9 mouse cellular contexts compared by ENCODE assay signal in genomic region chr1:175668666-175669405, GRCm38 (mm10). TPM values are rescaled to one million over a fixed set of nuclear protein-coding genes. Genes with fewer than 3 reads are reported as not detected.
DNase-seq lines count a peak whose midpoint lies in the region; ATAC-seq and TF ChIP-seq lines count a peak whose summit lies in the region.
"Had no signal": no experiment of that assay in that cellular context is flagged by ENCODE, and none has a peak within 500 bp of the region (broad histone marks: within the 10 kb centered on the region; RNA-seq: fewer than 3 reads in every experiment).

No protein-coding gene starts in this region.

- H3K9ac ChIP-seq in forebrain, embryonic 12.5 days, result no peak overlapping the region
- H3K9ac ChIP-seq in kidney, embryonic 14.5 days (ENCODE audit: low read depth, low read length), result no peak overlapping the region
- H3K9ac ChIP-seq in midbrain, embryonic 13.5 days (replicated peaks), result no peak overlapping the region

- no peak overlapping the region for H3K4me3 ChIP-seq in layer of hippocampus, adult 2 months
- H3K4me3 ChIP-seq in forebrain, embryonic 12.5 days (replicated peaks), result no peak overlapping the region
- no peak overlapping the region for H3K4me3 ChIP-seq in kidney, embryonic 14.5 days (ENCODE audit: low read length)
- no peak overlapping the region for H3K4me3 ChIP-seq in midbrain, embryonic 13.5 days (replicated peaks)

- no peak overlapping the region for H3K27ac ChIP-seq in layer of hippocampus, adult 2 months
- H3K27ac ChIP-seq in forebrain, embryonic 12.5 days, result no peak overlapping the region
- H3K27ac ChIP-seq in kidney, embryonic 14.5 days (ENCODE audit: low read depth, low read length), result no peak overlapping the region
- H3K27ac ChIP-seq in midbrain, embryonic 13.5 days, result no peak overlapping the region

- no peak overlapping the region for H3K4me2 ChIP-seq in forebrain, embryonic 12.5 days
- no peak overlapping the region for H3K4me2 ChIP-seq in kidney, embryonic 14.5 days (replicated peaks; ENCODE audit: low read depth, low read length)
- no peak overlapping the region for H3K4me2 ChIP-seq in midbrain, embryonic 13.5 days (replicated peaks)

- peak; percentile 88 for TF ChIP-seq CTCF in layer of hippocampus, adult 2 months (conservative IDR thresholded peaks at IDR 0.05)

- peaks cover 6% of the 10 kb centered on the region for H3K4me1 ChIP-seq in forebrain, embryonic 12.5 days
- no peaks in the 10 kb centered on the region for H3K4me1 ChIP-seq in kidney, embryonic 14.5 days (ENCODE audit: control insufficient read depth, insufficient read depth, low read length)
- H3K4me1 ChIP-seq in midbrain, embryonic 13.5 days (replicated peaks), result no peaks in the 10 kb centered on the region

- peak; percentile 49 for ATAC-seq in forebrain, embryonic 12.5 days (ENCODE audit: low FRiP score)
- ATAC-seq in kidney, embryonic 14.5 days (ENCODE audit: low FRiP score, low TSS enrichment), result peak; percentile 65; the same call in 1 of the 2 replicates
- peak; percentile 76 for ATAC-seq in midbrain, embryonic 13.5 days
- no peak for ATAC-seq in erythroid progenitor cell, adult 5-6 weeks (replicated peaks; ENCODE audit: low FRiP score, poor library complexity, severe bottlenecking)

- WGBS in forebrain, embryonic 12.5 days, result 82% methylated on average over 5 of the region's 5 CpGs
- WGBS in kidney, embryonic 14.5 days, result 80% methylated on average over 5 of the region's 5 CpGs
- 83% methylated on average over 5 of the region's 5 CpGs for WGBS in midbrain, embryonic 13.5 days

- H3K27me3 ChIP-seq in forebrain, embryonic 12.5 days, result no peaks in the 10 kb centered on the region
- H3K27me3 ChIP-seq in kidney, embryonic 14.5 days (ENCODE audit: control insufficient read depth, insufficient read depth, low read length), result no peaks in the 10 kb centered on the region
- H3K27me3 ChIP-seq in midbrain, embryonic 13.5 days, result no peaks in the 10 kb centered on the region

- H3K9me3 ChIP-seq in forebrain, embryonic 12.5 days, result no peaks in the 10 kb centered on the region
- H3K9me3 ChIP-seq in kidney, embryonic 14.5 days (ENCODE audit: control insufficient read depth, low read length), result no peaks in the 10 kb centered on the region
- H3K9me3 ChIP-seq in midbrain, embryonic 13.5 days, result no peaks in the 10 kb centered on the region

- no peak for DNase-seq in layer of hippocampus, adult 2 months (ENCODE audit: low spot score in 2 of 2)
- DNase-seq in layer of hippocampus, adult 9-10 months (ENCODE audit: low spot score), result no peak
- DNase-seq in MN1 (ENCODE audit: low spot score), result peak; percentile 38
- DNase-seq in urinary bladder, postnatal 14 days (ENCODE audit: low spot score), result no peak

- no peaks in the 10 kb centered on the region for H3K36me3 ChIP-seq in forebrain, embryonic 12.5 days (replicated peaks)
- no peaks in the 10 kb centered on the region for H3K36me3 ChIP-seq in kidney, embryonic 14.5 days (ENCODE audit: control insufficient read depth, insufficient read depth, low read length)
- H3K36me3 ChIP-seq in midbrain, embryonic 13.5 days, result no peaks in the 10 kb centered on the region

RNA-seq across cellular contexts. Expression of gene Opn3, which starts 23.7 kb away (rescaled TPM):
- 1 to 10 TPM; 1.0 to 1.7 TPM for total RNA-seq in layer of hippocampus, adult 2 months (2021)
- 7.7 and 8.5 TPM in 2 replicates for polyA plus RNA-seq in forebrain, embryonic 12.5 days (2016; fragmentation: Nextera tagmentation; extraction: Ambion mirVana)
- polyA plus RNA-seq in kidney, embryonic 14.5 days (2014; fragmentation: Nextera tagmentation; extraction: Ambion mirVana), result 8.6 and 9.0 TPM in 2 replicates
- polyA plus RNA-seq in midbrain, embryonic 13.5 days (2015; fragmentation: Nextera tagmentation; extraction: Ambion mirVana), result 6.9 TPM in 2 replicates
- 1.8 TPM in 1 of 2 replicates, not detected in the other for total RNA-seq in erythroid progenitor cell, adult 5-6 weeks (2015; ENCODE audit: low replicate concordance)
- total RNA-seq in erythroid progenitor cell, adult 5-6 weeks (2017; ENCODE audit: low replicate concordance), result not detected in 2 replicates

RNA-seq across cellular contexts. Expression of gene Chml, which starts 23.9 kb away (rescaled TPM):
- 1 to 10 TPM; 4.3 TPM for total RNA-seq in layer of hippocampus, adult 2 months (2021)
- 6.2 and 6.5 TPM in 2 replicates for polyA plus RNA-seq in forebrain, embryonic 12.5 days (2016; fragmentation: Nextera tagmentation; extraction: Ambion mirVana)
- polyA plus RNA-seq in kidney, embryonic 14.5 days (2014; fragmentation: Nextera tagmentation; extraction: Ambion mirVana), result 3.4 and 5.7 TPM in 2 replicates
- 3.6 and 4.1 TPM in 2 replicates for polyA plus RNA-seq in midbrain, embryonic 13.5 days (2015; fragmentation: Nextera tagmentation; extraction: Ambion mirVana)
- 1.3 and 1.8 TPM in 2 replicates for total RNA-seq in erythroid progenitor cell, adult 5-6 weeks (2015; ENCODE audit: low replicate concordance)
- 4.9 and 10.1 TPM in 2 replicates for total RNA-seq in erythroid progenitor cell, adult 5-6 weeks (2017; ENCODE audit: low replicate concordance)

RNA-seq across cellular contexts. Expression of gene Wdr64, which starts 29.6 kb away (rescaled TPM):
- total RNA-seq in layer of hippocampus, adult 2 months (2021), result not detected
- not detected in 2 replicates for polyA plus RNA-seq in forebrain, embryonic 12.5 days (2016; fragmentation: Nextera tagmentation; extraction: Ambion mirVana)
- not detected in 2 replicates for polyA plus RNA-seq in kidney, embryonic 14.5 days (2014; fragmentation: Nextera tagmentation; extraction: Ambion mirVana)
- polyA plus RNA-seq in midbrain, embryonic 13.5 days (2015; fragmentation: Nextera tagmentation; extraction: Ambion mirVana), result not detected in 2 replicates
- not detected in 2 replicates for total RNA-seq in erythroid progenitor cell, adult 5-6 weeks (2015; ENCODE audit: low replicate concordance)
- not detected in 2 replicates for total RNA-seq in erythroid progenitor cell, adult 5-6 weeks (2017; ENCODE audit: low replicate concordance)
- total RNA-seq: layer of hippocampus, postnatal 25 days had no signal

RNA-seq across cellular contexts. Expression of gene Fh1, which starts 43.4 kb away (rescaled TPM):
- total RNA-seq in layer of hippocampus, adult 2 months (2021), result 10 to 100 TPM; 73.2 to 73.6 TPM
- 77.1 and 79.8 TPM in 2 replicates for polyA plus RNA-seq in forebrain, embryonic 12.5 days (2016; fragmentation: Nextera tagmentation; extraction: Ambion mirVana)
- polyA plus RNA-seq in kidney, embryonic 14.5 days (2014; fragmentation: Nextera tagmentation; extraction: Ambion mirVana), result 116 and 140 TPM in 2 replicates
- polyA plus RNA-seq in midbrain, embryonic 13.5 days (2015; fragmentation: Nextera tagmentation; extraction: Ambion mirVana), result 76.6 and 81.2 TPM in 2 replicates
- total RNA-seq in erythroid progenitor cell, adult 5-6 weeks (2015; ENCODE audit: low replicate concordance), result 29.3 and 41.4 TPM in 2 replicates
- total RNA-seq in erythroid progenitor cell, adult 5-6 weeks (2017; ENCODE audit: low replicate concordance), result 15.9 and 30.9 TPM in 2 replicates

RNA-seq across cellular contexts. Expression of gene Kmo, which starts 48.7 kb away (rescaled TPM):
- total RNA-seq in layer of hippocampus, adult 2 months (2021), result under 1 TPM in 1 of 2 experiments, not detected in 1; 0.15 TPM
- polyA plus RNA-seq in forebrain, embryonic 12.5 days (2016; fragmentation: Nextera tagmentation; extraction: Ambion mirVana), result 0.09 TPM in 1 of 2 replicates, not detected in the other
- polyA plus RNA-seq in kidney, embryonic 14.5 days (2014; fragmentation: Nextera tagmentation; extraction: Ambion mirVana), result not detected in 2 replicates
- polyA plus RNA-seq in midbrain, embryonic 13.5 days (2015; fragmentation: Nextera tagmentation; extraction: Ambion mirVana), result 0.09 and 0.27 TPM in 2 replicates
- total RNA-seq in erythroid progenitor cell, adult 5-6 weeks (2015; ENCODE audit: low replicate concordance), result 2.5 TPM in 1 of 2 replicates, not detected in the other
- total RNA-seq in erythroid progenitor cell, adult 5-6 weeks (2017; ENCODE audit: low replicate concordance), result 3.8 and 4.0 TPM in 2 replicates
- total RNA-seq: layer of hippocampus, postnatal 25 days had no signal
